Comparison of ENCODE assay signal across 27 mouse cellular contexts in genomic region chr3:99160016-99160415, GRCm38 (mm10).
"Had no signal": no experiment of that assay in that cellular context is flagged by ENCODE, and none has a peak within 500 bp of the region (broad histone marks: within the 10 kb centered on the region; RNA-seq: fewer than 3 reads in every experiment).

No protein-coding gene starts in this region.

- H3K27me3 ChIP-seq: heart, embryonic 12.5 days; hindbrain, embryonic 12.5 days; intestine, embryonic 15.5 days; limb, embryonic 12.5 days; liver, embryonic 15.5 days had no signal

- H3K27ac ChIP-seq: gastrocnemius, adult 2 months; heart, embryonic 10.5 days; hindbrain, embryonic 10.5 days; hindbrain, embryonic 12.5 days; hindbrain, embryonic 14.5 days; intestine, embryonic 15.5 days; layer of hippocampus, adult 2 months; left cerebral cortex, adult 2 months; limb, embryonic 10.5 days; liver, embryonic 15.5 days had no signal

- DNase-seq: gastrocnemius, adult 2 months; gastrocnemius, postnatal 10 days; gastrocnemius, postnatal 25 days; heart, adult 18-20 months; heart, postnatal 10 days; heart, postnatal 4 days; kidney, adult 18-20 months; kidney, adult 8-10 months; kidney, postnatal 10 days; kidney, postnatal 25 days; kidney, postnatal 4 days; layer of hippocampus, adult 9-11 months; liver had no signal

- H3K4me3 ChIP-seq: gastrocnemius, adult 2 months; heart, embryonic 10.5 days; heart, embryonic 12.5 days; hindbrain, embryonic 10.5 days; hindbrain, embryonic 12.5 days; intestine, embryonic 15.5 days; layer of hippocampus, adult 2 months; left cerebral cortex, adult 2 months; limb, embryonic 10.5 days; limb, embryonic 12.5 days; liver, embryonic 15.5 days had no signal

- H3K4me2 ChIP-seq: heart, embryonic 12.5 days; hindbrain, embryonic 12.5 days; hindbrain, embryonic 14.5 days; intestine, embryonic 15.5 days; limb, embryonic 12.5 days; liver, embryonic 11.5 days; liver, embryonic 15.5 days had no signal

- H3K9ac ChIP-seq: heart, embryonic 12.5 days; hindbrain, embryonic 12.5 days; hindbrain, embryonic 14.5 days; intestine, embryonic 15.5 days; limb, embryonic 12.5 days; liver, embryonic 15.5 days had no signal

- ATAC-seq: hindbrain, embryonic 16.5 days; intestine, embryonic 15.5 days; intestine, postnatal 0 days had no signal

- H3K9me3 ChIP-seq: intestine, embryonic 15.5 days; limb, embryonic 10.5 days; liver, embryonic 15.5 days had no signal

- H3K4me1 ChIP-seq: heart, embryonic 10.5 days; hindbrain, embryonic 10.5 days; intestine, embryonic 15.5 days had no signal

- H3K36me3 ChIP-seq: hindbrain, embryonic 12.5 days; intestine, embryonic 15.5 days; limb, embryonic 12.5 days; liver, embryonic 15.5 days had no signal
